In genomic region chr5:112228240-112229076, GRCm38 (mm10) we compare ENCODE assay signal across 9 mouse cellular contexts. TPM values are rescaled to one million over a fixed set of nuclear protein-coding genes. Genes with fewer than 3 reads are reported as not detected.
DNase-seq lines count a peak whose midpoint lies in the region; ATAC-seq lines count a peak whose summit lies in the region.
"Had no signal": no experiment of that assay in that cellular context is flagged by ENCODE, and none has a peak within 500 bp of the region (broad histone marks: within the 10 kb centered on the region; RNA-seq: fewer than 3 reads in every experiment).

No protein-coding gene starts in this region.

- peak overlapping the region; percentile 64 for H3K4me2 ChIP-seq in heart, embryonic 13.5 days
- peak overlapping the region; percentile 74 for H3K4me2 ChIP-seq in limb, embryonic 11.5 days (ENCODE audit: low read depth, severe bottlenecking)

- peaks cover 96% of the 10 kb centered on the region for H3K27me3 ChIP-seq in heart, embryonic 13.5 days (replicated peaks)
- peaks cover 39% of the 10 kb centered on the region for H3K27me3 ChIP-seq in hindbrain, embryonic 10.5 days (ENCODE audit: insufficient read depth, poor library complexity, severe bottlenecking)
- H3K27me3 ChIP-seq in limb, embryonic 11.5 days (ENCODE audit: control insufficient read depth, insufficient read depth, low read length), result peaks cover 41% of the 10 kb centered on the region

- ATAC-seq in heart, embryonic 13.5 days (ENCODE audit: extremely low read depth, insufficient number of reproducible peaks, low FRiP score, low TSS enrichment), result no peak
- peak; percentile 58 for ATAC-seq in limb, embryonic 11.5 days (ENCODE audit: insufficient number of reproducible peaks, low FRiP score, low TSS enrichment, low read depth)

- 0 out of 2 replicates have a peak overlapping the region, but pooled peaks have one; percentile 24 for H3K9ac ChIP-seq in heart, embryonic 13.5 days
- peak overlapping the region; percentile 58 for H3K9ac ChIP-seq in limb, embryonic 11.5 days (ENCODE audit: low read length)

- H3K9me3 ChIP-seq in heart, embryonic 13.5 days, result no peaks in the 10 kb centered on the region
- H3K9me3 ChIP-seq in hindbrain, embryonic 10.5 days, result no peaks in the 10 kb centered on the region
- no peaks in the 10 kb centered on the region for H3K9me3 ChIP-seq in limb, embryonic 11.5 days (ENCODE audit: control insufficient read depth, low read length)

- no peak for DNase-seq in heart, postnatal 4 days
- peak; percentile 70 for DNase-seq in brain, embryonic 18.5 days (ENCODE audit: low read depth, low spot score)
- peak; percentile 87 for DNase-seq in hindbrain, embryonic 10.5 days (ENCODE audit: low spot score)
- DNase-seq in limb, embryonic 11.5 days (ENCODE audit: low spot score), result peak; percentile 68
- peak; percentile 73 to 75 for DNase-seq in right cerebral cortex, adult 2 months (ENCODE audit: low spot score in 2 of 2)
- no peak for DNase-seq in thymus, postnatal 4 days
- DNase-seq in urinary bladder, adult 2 months (ENCODE audit: low spot score), result no peak

- H3K4me1 ChIP-seq in heart, embryonic 13.5 days, result peaks cover 19% of the 10 kb centered on the region
- peaks cover 67% of the 10 kb centered on the region for H3K4me1 ChIP-seq in hindbrain, embryonic 10.5 days (replicated peaks)
- H3K4me1 ChIP-seq in limb, embryonic 11.5 days (ENCODE audit: control insufficient read depth, insufficient read depth, low read length), result peaks cover 13% of the 10 kb centered on the region

- no peaks in the 10 kb centered on the region for H3K36me3 ChIP-seq in heart, embryonic 13.5 days
- H3K36me3 ChIP-seq in hindbrain, embryonic 10.5 days, result peaks cover 27% of the 10 kb centered on the region
- no peaks in the 10 kb centered on the region for H3K36me3 ChIP-seq in limb, embryonic 11.5 days (ENCODE audit: control insufficient read depth, insufficient read depth, low read length)
- H3K36me3 ChIP-seq: G1E had no signal

- H3K4me3 ChIP-seq in heart, embryonic 13.5 days, result peak overlapping the region; percentile 40
- H3K4me3 ChIP-seq in hindbrain, embryonic 10.5 days, result peak overlapping the region; percentile 82
- H3K4me3 ChIP-seq in limb, embryonic 11.5 days (ENCODE audit: low read depth, low read length), result peak overlapping the region; percentile 33

- no peak overlapping the region for H3K27ac ChIP-seq in heart, embryonic 13.5 days (replicated peaks)
- H3K27ac ChIP-seq in hindbrain, embryonic 10.5 days, result peak overlapping the region; percentile 99
- H3K27ac ChIP-seq in limb, embryonic 11.5 days (replicated peaks; ENCODE audit: low read depth, low read length), result no peak overlapping the region

- WGBS in heart, embryonic 13.5 days, result 1% methylated on average over 57 of the region's 57 CpGs
- WGBS in hindbrain, embryonic 10.5 days, result under 1% methylated on average over 57 of the region's 57 CpGs
- WGBS in limb, embryonic 11.5 days, result under 1% methylated on average over 56 of the region's 57 CpGs

RNA-seq across cellular contexts. Expression of gene Cryba4, which starts 23.9 kb away (rescaled TPM):
- 1.6 and 1.9 TPM in 2 replicates for polyA plus RNA-seq in heart, embryonic 13.5 days (2015; fragmentation: Nextera tagmentation; extraction: Ambion mirVana)
- 1 to 10 TPM; 1.7 to 2.3 TPM for total RNA-seq in heart, postnatal 4 days (2021)
- polyA plus RNA-seq in hindbrain, embryonic 10.5 days (2016; fragmentation: Nextera tagmentation; extraction: Ambion mirVana), result 0.35 and 1.4 TPM in 2 replicates
- 0.20 and 0.61 TPM in 2 replicates for polyA plus RNA-seq in limb, embryonic 11.5 days (2014; fragmentation: Nextera tagmentation; extraction: Ambion mirVana)
- polyA plus RNA-seq in urinary bladder, adult 2 months (2012; rRNA removed), result 0.23 TPM in 1 of 2 replicates, not detected in the other

RNA-seq across cellular contexts. Expression of gene Crybb1, which starts 27.2 kb away (rescaled TPM):
- 1.2 and 2.2 TPM in 2 replicates for polyA plus RNA-seq in heart, embryonic 13.5 days (2015; fragmentation: Nextera tagmentation; extraction: Ambion mirVana)
- not detected for total RNA-seq in heart, postnatal 4 days (2021)
- polyA plus RNA-seq in hindbrain, embryonic 10.5 days (2016; fragmentation: Nextera tagmentation; extraction: Ambion mirVana), result 0.19 and 0.42 TPM in 2 replicates
- 0.20 TPM in 1 of 2 replicates, not detected in the other for polyA plus RNA-seq in limb, embryonic 11.5 days (2014; fragmentation: Nextera tagmentation; extraction: Ambion mirVana)
- not detected in 2 replicates for polyA plus RNA-seq in urinary bladder, adult 2 months (2012; rRNA removed)
- total RNA-seq: G1E had no signal
- polyA plus RNA-seq: G1E had no signal

RNA-seq across cellular contexts. Expression of gene Tpst2, which starts 48.0 kb away (rescaled TPM):
- polyA plus RNA-seq in heart, embryonic 13.5 days (2015; fragmentation: Nextera tagmentation; extraction: Ambion mirVana), result 36.8 and 37.5 TPM in 2 replicates
- 10 to 100 TPM; 44.4 to 45.6 TPM for total RNA-seq in heart, postnatal 4 days (2021)
- polyA plus RNA-seq in hindbrain, embryonic 10.5 days (2016; fragmentation: Nextera tagmentation; extraction: Ambion mirVana), result 37.2 and 40.9 TPM in 2 replicates
- 30.9 and 31.1 TPM in 2 replicates for polyA plus RNA-seq in limb, embryonic 11.5 days (2014; fragmentation: Nextera tagmentation; extraction: Ambion mirVana)
- polyA plus RNA-seq in urinary bladder, adult 2 months (2012; rRNA removed), result 20.7 and 29.1 TPM in 2 replicates

Comparison
In these comparisons a context has a peak if more than half of its experiments do, and no peak if none do; other contexts are left out.
1. DNase-seq: peak in brain, embryonic 18.5 days (single experiment), hindbrain, embryonic 10.5 days (single experiment), limb, embryonic 11.5 days (single experiment) and right cerebral cortex, adult 2 months (2 of 2); none in heart, postnatal 4 days (single experiment), thymus, postnatal 4 days (single experiment) and urinary bladder, adult 2 months (single experiment).
2. Peak in every context shown above with its lines, with median percentiles within 50 percentile points of each other: H3K4me3 ChIP-seq.